Mouse (Mus musculus) Patski (cell line): Measurements from ENCODE around the gene Dusp14. TPM values are rescaled to one million over a fixed set of nuclear protein-coding genes. Genes with fewer than 3 reads are reported as not detected.

ENCODE experiments used
- ATAC-seq: fragments of 100-300 bp; one replicate; pipeline ENCODE4 v1.8.0; 2021
- CTCF ChIA-PET: fragments of 350-600 bp; sonication (Branson Sonifier 250); formaldehyde crosslinking; loops from one replicate; lab custom pipeline; 2022; ENCODE audit warnings: inconsistent platforms; lab: Charles Lee
- POLR2A ChIA-PET: fragments of 350-600 bp; sonication (Branson Sonifier 250); formaldehyde crosslinking; loops from one replicate; lab custom pipeline; 2022; ENCODE audit warnings: antibody characterized with exemption, inconsistent platforms; lab: Charles Lee
- DNase-seq: peaks from one replicate; pipeline ENCODE4 v3.0.0-alpha.2; 2011; ENCODE audit warnings: low read depth, low spot score
- H3K27me3 ChIP-seq: fragments of 371-371 bp; one replicate; pipeline ENCODE4 v1.5.1; 2021
- CTCF ChIP-seq: fragments of 100-300 bp; IDR thresholded peaks from one replicate; pipeline ENCODE4 v1.5.1; 2021
- in situ Hi-C: fragments of 300-500 bp; cut with MboI; formaldehyde crosslinking; loops from 3 replicates; pipeline ENCODE4 v1.11.1; 2018; ENCODE audit warnings: low pct_unique_long_range_greater_than_20kb, mixed read lengths
- polyA plus RNA-seq: library from polyadenylated mRNA; unstranded; gene quantifications from one replicate; pipeline ENCODE4 v1.2.3, GENCODE M21; 2021

The Dusp14 gene
- polyA plus RNA-seq, 1 experiment from 2014 or later, result 34.8 TPM

GRCm38 (mm10) chr11:84067720-84068190 is 1.3 kb downstream of the Dusp14 start:
- POLR2A ChIA-PET, result interaction anchor here (0.9 kb wide), 2 partner anchors 11 to 99 kb away, joined by 3 to 6 read pairs; no protein-coding TSS in a partner anchor
- DNase-seq (no peak), ATAC-seq (no peak)
- in situ Hi-C loops, result no loop called here
- CTCF ChIA-PET, result interaction anchor here (1.3 to 1.6 kb wide), 3 partner anchors 25 to 102 kb away, joined by 3 to 6 read pairs (median 5); no protein-coding TSS in a partner anchor
- H3K27me3 ChIP-seq, result no peaks in the 10 kb centered on the region
- TF ChIP-seq CTCF, result no peak

GRCm38 (mm10) chr11:84066927-84067645 is 2.0 kb downstream of the Dusp14 start:
- in situ Hi-C loops, result no loop called here
- no peak for TF ChIP-seq CTCF
- CTCF ChIA-PET, result interaction anchor here (0.8 to 1.4 kb wide), 4 partner anchors 9 to 101 kb away, joined by 3 to 6 read pairs (median 3); no protein-coding TSS in a partner anchor
- POLR2A ChIA-PET, result interaction anchor here (0.9 kb wide), 2 partner anchors 12 to 100 kb away, joined by 3 to 6 read pairs; no protein-coding TSS in a partner anchor
- no peaks in the 10 kb centered on the region for H3K27me3 ChIP-seq
- ATAC-seq, result peak; percentile 42
- DNase-seq, result no peak

GRCm38 (mm10) chr11:84066071-84066481 is 3.0 kb downstream of the Dusp14 start:
- POLR2A ChIA-PET, result no interaction called here
- peak; percentile 55 for TF ChIP-seq CTCF
- in situ Hi-C loops, result no loop called here
- DNase-seq (no peak), ATAC-seq (no peak)
- H3K27me3 ChIP-seq, result no peaks in the 10 kb centered on the region
- CTCF ChIA-PET, result interaction anchor here (0.7 to 1.4 kb wide), 6 partner anchors 11 to 277 kb away, joined by 3 to 4 read pairs (median 4); no protein-coding TSS in a partner anchor

- in situ Hi-C loops, result no loop called here
- no peak for ATAC-seq
- ChIA-PET POLR2A (no interaction called here), CTCF (interaction anchor here (1.4 kb wide), 1 partner anchor 15 kb away, joined by 8 read pairs; no protein-coding TSS in a partner anchor)
- TF ChIP-seq CTCF, result no peak
- DNase-seq, result no peak
- no peaks in the 10 kb centered on the region for H3K27me3 ChIP-seq
Measured at GRCm38 (mm10) chr11:84063631-84064209, 5.3 kb downstream of the Dusp14 start.

GRCm38 (mm10) chr11:84062805-84063204 is 6.3 kb downstream of the Dusp14 start:
- DNase-seq (no peak), ATAC-seq (no peak)
- TF ChIP-seq CTCF, result no peak
- ChIA-PET CTCF (interaction anchor here (0.7 to 1.5 kb wide), 4 partner anchors 14 to 106 kb away, joined by 3 to 8 read pairs (median 4); no protein-coding TSS in a partner anchor), POLR2A (interaction anchor here (0.7 kb wide), 1 partner anchor 18 kb away, joined by 5 read pairs; no protein-coding TSS in a partner anchor)
- H3K27me3 ChIP-seq, result no peaks in the 10 kb centered on the region
- in situ Hi-C loops, result no loop called here

- ChIA-PET POLR2A (no interaction called here), CTCF (interaction anchor here (1.5 kb wide), 1 partner anchor 107 kb away, joined by 3 read pairs; no protein-coding TSS in a partner anchor)
- in situ Hi-C loops, result no loop called here
- ATAC-seq, result no peak
- DNase-seq, result no peak
- TF ChIP-seq CTCF, result no peak
- no peaks in the 10 kb centered on the region for H3K27me3 ChIP-seq
Measured at GRCm38 (mm10) chr11:84061881-84062280, 7.2 kb downstream of the Dusp14 start.

GRCm38 (mm10) chr11:84060635-84061034 is 8.4 kb downstream of the Dusp14 start:
- H3K27me3 ChIP-seq, result no peaks in the 10 kb centered on the region
- no peak for ATAC-seq
- ChIA-PET CTCF (no interaction called here), POLR2A (no interaction called here)
- in situ Hi-C loops, result no loop called here
- no peak for TF ChIP-seq CTCF
- no peak for DNase-seq

GRCm38 (mm10) chr11:84059784-84060183 is 9.3 kb downstream of the Dusp14 start:
- ChIA-PET POLR2A (no interaction called here), CTCF (no interaction called here)
- ATAC-seq (no peak), DNase-seq (no peak)
- no peaks in the 10 kb centered on the region for H3K27me3 ChIP-seq
- TF ChIP-seq CTCF, result no peak
- in situ Hi-C loops, result no loop called here

- H3K27me3 ChIP-seq, result no peaks in the 10 kb centered on the region
- ChIA-PET POLR2A (no interaction called here), CTCF (interaction anchor here (1.2 kb wide), 1 partner anchor 10 kb away, joined by 3 read pairs; no protein-coding TSS in a partner anchor)
- in situ Hi-C loops, result no loop called here
- no peak for DNase-seq
- no peak for TF ChIP-seq CTCF
- no peak for ATAC-seq
Measured at GRCm38 (mm10) chr11:84057418-84057817, 11.6 kb downstream of the Dusp14 start.

GRCm38 (mm10) chr11:84053524-84054163 is 15.4 kb downstream of the Dusp14 start:
- no peak for ATAC-seq

More at GRCm38 (mm10) chr11:84053524-84054163, 15.4 kb downstream of the Dusp14 start:
- CTCF ChIA-PET, result no interaction called here
- H3K27me3 ChIP-seq, result no peaks in the 10 kb centered on the region
- POLR2A ChIA-PET, result no interaction called here
- no peak for TF ChIP-seq CTCF
- DNase-seq, result no peak
- in situ Hi-C loops, result no loop called here
